Mouse (Mus musculus): ENCODE data around the gene Tcn2. TPM values are rescaled to one million over a fixed set of nuclear protein-coding genes. Genes with fewer than 3 reads are reported as not detected.

Tcn2 gene
- 27.2 and 28.3 TPM in 2 replicates for polyA plus RNA-seq (2015; fragmentation: Nextera tagmentation; extraction: Ambion mirVana)

DNA sequence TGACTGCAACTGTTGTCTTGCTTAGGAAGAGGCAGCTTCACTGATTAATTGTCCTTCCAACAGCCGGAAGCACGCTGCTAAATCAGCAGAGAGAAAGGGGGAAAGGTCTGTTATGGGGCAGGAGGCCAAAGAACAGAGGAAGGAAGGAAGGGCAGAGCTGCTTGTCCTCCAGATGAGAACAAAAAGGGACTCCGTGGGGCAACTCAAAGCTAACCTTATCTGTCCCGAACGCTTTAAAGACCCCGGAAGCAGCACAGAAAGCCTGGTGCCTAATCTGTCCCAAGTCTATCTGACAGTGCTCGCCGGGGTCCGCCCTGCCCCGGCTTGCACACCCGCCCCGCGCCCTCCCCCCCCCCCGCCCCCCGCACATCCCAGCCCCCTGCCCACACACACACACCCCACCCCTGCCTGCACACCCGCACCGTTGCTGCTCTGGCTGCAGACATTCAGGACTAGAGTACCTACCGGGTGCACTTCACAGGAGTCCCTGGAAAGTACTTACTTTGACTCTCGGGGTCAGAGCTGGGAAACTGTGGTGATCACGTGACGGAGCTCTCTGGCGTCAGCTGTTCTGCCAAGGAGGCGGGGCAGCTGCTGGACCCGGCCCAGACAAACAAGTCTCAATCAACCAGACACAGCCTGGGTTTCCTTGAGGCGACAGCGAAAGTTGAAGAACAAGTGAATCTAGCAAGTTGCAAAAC lies at the start of gene Tcn2:
Tcn2 (minus strand) TSS at position 649 of the 701 bp plus-strand sequence.
- Histone ChIP-seq H3K4me2 (peak within 1 kb of the TSS; percentile 86), H3K27me3 (no peaks in the 10 kb centered on the region), H3K36me3 (0 out of 2 replicates have a peak, but pooled peaks cover 3% of the 10 kb centered on the region), H3K4me1 (replicated peaks) (peaks cover 15% of the 10 kb centered on the region), H3K27ac (replicated peaks) (no peak within 1 kb of the TSS; the same call in 1 of the 2 replicates), H3K9ac (peak within 1 kb of the TSS; percentile 44), H3K9me3 (no peaks in the 10 kb centered on the region), H3K4me3 (peak within 1 kb of the TSS; percentile 41)
- WGBS = under 1% methylated on average over 20 of the region's 26 CpGs
- ATAC-seq (ENCODE audit: low FRiP score, low read depth) = peak; percentile 71

DNA sequence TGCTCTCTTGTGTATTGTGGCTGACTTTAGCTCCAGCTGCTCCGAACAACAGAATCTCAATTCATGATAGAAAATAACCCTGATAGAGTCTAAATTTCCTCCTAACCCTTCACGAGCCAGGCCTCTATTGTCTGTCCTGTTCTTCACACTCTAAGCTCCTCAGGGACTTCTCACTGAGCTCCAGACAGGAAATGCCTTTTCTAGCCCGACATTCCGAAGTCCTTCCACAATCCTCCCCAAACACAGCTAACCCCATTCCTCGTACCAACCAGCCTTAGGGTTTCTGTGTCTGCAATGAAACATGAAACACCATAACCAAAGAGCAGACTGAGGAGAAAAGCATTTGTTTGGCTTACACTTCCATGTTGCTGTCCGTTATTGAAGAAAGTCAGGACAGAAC lies 49.6 kb upstream of the Tcn2 start:
- 75% methylated on average over 6 of the region's 6 CpGs for WGBS
- no peak overlapping the region for H3K4me3 ChIP-seq
- no peak overlapping the region for H3K9ac ChIP-seq
- H3K36me3 ChIP-seq = peaks cover 39% of the 10 kb centered on the region
- H3K9me3 ChIP-seq = no peaks in the 10 kb centered on the region
- ATAC-seq (ENCODE audit: low FRiP score, low read depth) = no peak
- H3K4me1 ChIP-seq (replicated peaks) = peaks cover 12% of the 10 kb centered on the region
- no peak overlapping the region for H3K4me2 ChIP-seq
- H3K27ac ChIP-seq (replicated peaks) = no peak overlapping the region
- H3K27me3 ChIP-seq = 0 out of 2 replicates have a peak, but pooled peaks cover 2% of the 10 kb centered on the region

DNA sequence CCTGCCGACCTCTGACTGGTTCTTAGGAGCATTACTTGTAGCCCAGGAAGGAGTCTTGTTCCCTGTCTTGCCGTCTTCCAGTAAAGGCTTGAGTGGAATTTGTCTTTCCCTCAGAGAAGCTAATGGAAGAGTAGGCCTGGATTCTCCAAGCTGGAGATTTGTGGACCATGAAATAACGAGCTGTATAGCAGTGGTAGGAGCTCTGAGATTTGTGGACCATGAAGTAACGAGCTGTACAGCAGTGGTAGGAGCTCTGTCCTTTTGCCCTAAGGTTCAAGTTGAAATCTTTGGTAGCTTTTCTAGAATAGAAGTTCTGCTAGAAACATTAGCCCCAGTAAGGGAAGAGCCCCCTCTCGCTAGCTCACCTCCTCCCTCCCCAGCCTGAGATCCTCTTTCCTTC lies 46.5 kb upstream of the Tcn2 start:
- Histone ChIP-seq H3K4me3 (no peak overlapping the region), H3K36me3 (peaks cover 70% of the 10 kb centered on the region), H3K27ac (replicated peaks) (no peak overlapping the region), H3K4me1 (replicated peaks) (peaks cover 7% of the 10 kb centered on the region), H3K9ac (no peak overlapping the region), H3K27me3 (no peaks in the 10 kb centered on the region), H3K9me3 (no peaks in the 10 kb centered on the region), H3K4me2 (no peak overlapping the region)
- ATAC-seq (ENCODE audit: low FRiP score, low read depth) = no peak
- WGBS = 95% methylated on average over 5 of the region's 5 CpGs

DNA sequence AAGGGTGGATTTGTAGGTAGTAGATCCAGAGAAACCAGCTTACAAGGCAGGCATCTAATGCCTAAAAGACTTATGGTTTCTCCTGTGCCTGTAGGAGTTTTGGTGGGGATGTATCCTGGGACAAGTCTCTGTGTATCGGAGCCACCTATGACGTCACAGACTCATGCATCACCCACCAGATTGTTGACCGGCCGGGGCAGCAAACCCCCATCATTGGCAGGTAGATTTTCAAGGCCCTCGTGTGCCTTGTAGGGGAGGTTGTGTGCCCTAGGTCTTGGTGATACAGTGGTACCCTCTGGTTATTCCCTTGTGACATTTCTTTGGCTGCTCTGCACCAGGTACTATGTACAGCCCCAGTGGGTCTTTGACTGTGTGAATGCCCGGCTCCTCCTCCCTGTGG lies 44.7 kb upstream of the Tcn2 start, which contains the start of gene 4930556J24Rik:
4930556J24Rik (minus strand) TSS at position 101 of the 400 bp plus-strand sequence.
- H3K36me3 ChIP-seq = peaks cover 85% of the 10 kb centered on the region
- no peaks in the 10 kb centered on the region for H3K4me1 ChIP-seq (replicated peaks)
- no peak within 1 kb of the TSS for H3K4me3 ChIP-seq
- H3K9ac ChIP-seq = no peak within 1 kb of the TSS
- WGBS = 94% methylated on average over 6 of the region's 6 CpGs
- H3K9me3 ChIP-seq = no peaks in the 10 kb centered on the region
- no peak within 1 kb of the TSS for H3K27ac ChIP-seq (replicated peaks)
- no peak within 1 kb of the TSS for H3K4me2 ChIP-seq
- ATAC-seq (ENCODE audit: low FRiP score, low read depth) = no peak
- no peaks in the 10 kb centered on the region for H3K27me3 ChIP-seq

DNA sequence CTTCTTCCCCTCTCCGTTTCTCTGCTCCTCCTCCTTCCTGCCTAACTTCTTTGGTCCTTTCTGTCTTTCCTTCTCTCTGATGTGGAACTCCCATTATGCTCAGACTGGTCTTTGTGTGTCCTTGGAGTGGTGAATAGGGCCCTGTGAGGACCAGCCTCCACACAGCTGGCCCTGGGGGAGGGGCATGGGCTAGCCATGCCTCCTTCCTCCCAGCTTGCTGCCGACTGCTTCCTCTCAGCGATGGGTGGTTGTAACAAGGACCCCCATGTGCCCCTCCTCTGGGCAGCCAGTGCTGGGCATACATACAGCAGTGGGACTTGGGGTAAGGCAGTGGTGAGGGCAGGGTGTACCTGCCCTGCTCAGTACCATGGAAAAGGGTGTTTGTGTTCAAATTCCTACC lies 42.4 kb upstream of the Tcn2 start:
- Histone ChIP-seq H3K36me3 (peaks cover 90% of the 10 kb centered on the region), H3K4me2 (no peak overlapping the region), H3K9me3 (no peaks in the 10 kb centered on the region), H3K4me1 (replicated peaks) (no peaks in the 10 kb centered on the region), H3K27me3 (no peaks in the 10 kb centered on the region), H3K4me3 (no peak overlapping the region), H3K27ac (replicated peaks) (no peak overlapping the region), H3K9ac (no peak overlapping the region)
- 57% methylated on average over 3 of the region's 3 CpGs for WGBS
- ATAC-seq (ENCODE audit: low FRiP score, low read depth) = no peak

DNA sequence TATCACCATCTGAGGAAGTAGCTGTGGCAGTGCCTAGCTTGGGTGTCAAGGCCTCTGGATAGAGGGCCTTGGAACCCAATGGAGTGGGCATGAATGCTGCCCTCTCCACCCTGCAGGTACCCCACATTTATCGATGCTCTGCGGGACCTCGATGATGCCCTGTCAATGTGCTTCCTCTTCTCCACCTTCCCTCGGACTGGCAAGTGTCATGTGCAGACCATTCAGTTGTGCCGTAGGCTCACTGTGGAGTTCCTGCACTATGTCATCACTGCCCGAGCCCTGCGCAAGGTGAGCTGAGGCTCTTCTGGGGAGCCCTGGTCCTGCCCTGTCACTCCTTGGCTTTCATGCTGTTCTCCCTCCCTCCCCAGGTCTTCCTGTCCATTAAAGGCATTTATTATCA lies 41.1 kb upstream of the Tcn2 start:
- H3K27ac ChIP-seq (replicated peaks) = no peak overlapping the region
- ATAC-seq (ENCODE audit: low FRiP score, low read depth) = no peak
- H3K4me2 ChIP-seq = no peak overlapping the region
- peaks cover 85% of the 10 kb centered on the region for H3K36me3 ChIP-seq
- WGBS = 96% methylated on average over 7 of the region's 7 CpGs
- no peaks in the 10 kb centered on the region for H3K9me3 ChIP-seq
- no peaks in the 10 kb centered on the region for H3K4me1 ChIP-seq (replicated peaks)
- H3K4me3 ChIP-seq = no peak overlapping the region
- no peaks in the 10 kb centered on the region for H3K27me3 ChIP-seq
- H3K9ac ChIP-seq = no peak overlapping the region

DNA sequence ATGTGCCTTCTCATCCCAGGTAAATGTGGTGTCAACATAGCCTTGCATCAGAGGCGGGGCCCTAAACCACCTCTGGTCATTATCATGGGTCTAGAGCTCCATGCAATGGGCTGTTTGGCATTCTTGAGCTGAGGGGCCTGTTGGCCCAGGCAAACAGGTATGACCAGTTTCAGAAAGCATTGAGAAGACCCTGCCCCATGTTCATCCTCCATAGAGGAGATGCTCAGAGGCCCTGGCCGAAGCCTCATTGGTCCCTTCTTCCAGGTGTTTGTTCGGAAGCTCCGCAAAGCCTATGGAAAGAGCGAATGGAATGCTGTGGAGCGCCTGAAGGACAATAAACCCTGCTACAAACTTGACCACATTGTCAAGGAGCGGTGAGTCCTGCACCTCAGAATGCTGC lies 38.4 kb upstream of the Tcn2 start:
- H3K9ac ChIP-seq = no peak overlapping the region
- H3K27me3 ChIP-seq = no peaks in the 10 kb centered on the region
- ATAC-seq (ENCODE audit: low FRiP score, low read depth) = no peak
- no peak overlapping the region for H3K4me2 ChIP-seq
- no peak overlapping the region for H3K27ac ChIP-seq (replicated peaks)
- peaks cover 8% of the 10 kb centered on the region; the same call in 1 of the 2 replicates for H3K4me1 ChIP-seq (replicated peaks)
- WGBS = 95% methylated on average over 7 of the region's 7 CpGs
- H3K9me3 ChIP-seq = no peaks in the 10 kb centered on the region
- peaks cover 63% of the 10 kb centered on the region for H3K36me3 ChIP-seq
- H3K4me3 ChIP-seq = no peak overlapping the region

DNA sequence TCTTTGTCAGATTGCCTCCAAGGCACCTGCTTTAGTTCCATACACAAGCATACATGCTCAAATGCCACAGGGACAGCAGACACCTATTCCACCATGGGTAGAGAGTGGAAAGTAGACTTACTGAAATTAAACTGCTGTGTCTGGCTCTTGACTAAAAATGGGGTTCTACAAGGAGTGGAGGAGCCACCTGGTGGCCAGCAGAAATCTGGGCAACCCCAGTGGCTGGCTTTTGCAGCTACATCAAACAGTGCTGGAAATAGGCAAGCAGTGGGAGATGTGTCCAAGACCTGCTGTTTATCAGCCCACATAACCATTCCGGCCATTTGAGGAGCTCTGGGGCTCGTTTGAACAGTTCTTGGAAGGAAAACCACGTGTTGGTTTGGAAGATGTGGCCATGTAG lies 37.9 kb upstream of the Tcn2 start:
- H3K4me3 ChIP-seq = no peak overlapping the region
- H3K27me3 ChIP-seq = no peaks in the 10 kb centered on the region
- no peak overlapping the region for H3K9ac ChIP-seq
- H3K27ac ChIP-seq (replicated peaks) = no peak overlapping the region
- H3K4me2 ChIP-seq = no peak overlapping the region
- no peaks in the 10 kb centered on the region for H3K9me3 ChIP-seq
- ATAC-seq (ENCODE audit: low FRiP score, low read depth) = no peak
- 90% methylated on average over 3 of the region's 3 CpGs for WGBS
- H3K36me3 ChIP-seq = peaks cover 58% of the 10 kb centered on the region
- H3K4me1 ChIP-seq (replicated peaks) = peaks cover 13% of the 10 kb centered on the region

DNA sequence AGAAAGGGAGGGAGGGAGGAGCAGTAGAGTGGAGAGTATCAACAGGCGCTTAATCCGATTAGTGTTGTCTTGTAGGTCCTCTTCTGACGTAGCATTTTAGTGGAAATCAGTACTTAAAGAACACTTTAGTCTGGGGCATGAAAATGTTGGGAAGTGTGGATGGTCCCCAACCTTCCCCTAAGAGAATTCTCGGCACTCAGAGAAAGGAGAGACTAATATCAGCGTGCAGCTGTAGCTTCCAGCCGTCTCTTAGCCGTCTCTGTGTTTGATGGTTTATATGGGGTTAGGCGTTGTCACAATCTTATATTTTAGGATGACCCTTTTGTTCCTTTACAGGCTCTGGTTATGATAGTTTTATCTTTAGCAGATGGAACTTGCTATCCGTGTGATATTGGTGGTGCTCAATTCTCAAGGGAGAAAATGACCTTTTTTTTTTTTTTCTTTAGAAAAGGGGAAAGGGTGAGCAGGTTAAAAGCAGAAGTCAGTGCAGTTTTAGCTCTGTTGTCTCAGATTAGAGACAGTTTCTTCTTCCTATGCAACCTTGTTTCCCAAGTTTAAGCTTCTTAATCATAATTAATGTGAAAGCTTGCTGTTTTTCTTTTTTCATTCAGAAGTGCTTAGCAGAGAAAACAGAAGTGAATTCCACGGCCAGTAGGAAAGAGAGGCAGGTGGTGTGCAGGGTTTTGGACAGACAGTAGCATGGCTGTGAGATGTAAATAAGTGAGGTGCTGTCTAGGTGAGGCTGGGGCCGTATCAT lies 32.6 kb upstream of the Tcn2 start:
- WGBS = 16% methylated on average over 11 of the region's 11 CpGs
- Histone ChIP-seq H3K9ac (peak overlapping the region; percentile 82), H3K27ac (replicated peaks) (no peak overlapping the region), H3K4me2 (peak overlapping the region; percentile 88), H3K9me3 (no peaks in the 10 kb centered on the region), H3K4me1 (replicated peaks) (peaks cover 25% of the 10 kb centered on the region), H3K27me3 (no peaks in the 10 kb centered on the region), H3K36me3 (peaks cover 9% of the 10 kb centered on the region), H3K4me3 (peak overlapping the region; percentile 95)
- no peak for ATAC-seq (ENCODE audit: low FRiP score, low read depth)

DNA sequence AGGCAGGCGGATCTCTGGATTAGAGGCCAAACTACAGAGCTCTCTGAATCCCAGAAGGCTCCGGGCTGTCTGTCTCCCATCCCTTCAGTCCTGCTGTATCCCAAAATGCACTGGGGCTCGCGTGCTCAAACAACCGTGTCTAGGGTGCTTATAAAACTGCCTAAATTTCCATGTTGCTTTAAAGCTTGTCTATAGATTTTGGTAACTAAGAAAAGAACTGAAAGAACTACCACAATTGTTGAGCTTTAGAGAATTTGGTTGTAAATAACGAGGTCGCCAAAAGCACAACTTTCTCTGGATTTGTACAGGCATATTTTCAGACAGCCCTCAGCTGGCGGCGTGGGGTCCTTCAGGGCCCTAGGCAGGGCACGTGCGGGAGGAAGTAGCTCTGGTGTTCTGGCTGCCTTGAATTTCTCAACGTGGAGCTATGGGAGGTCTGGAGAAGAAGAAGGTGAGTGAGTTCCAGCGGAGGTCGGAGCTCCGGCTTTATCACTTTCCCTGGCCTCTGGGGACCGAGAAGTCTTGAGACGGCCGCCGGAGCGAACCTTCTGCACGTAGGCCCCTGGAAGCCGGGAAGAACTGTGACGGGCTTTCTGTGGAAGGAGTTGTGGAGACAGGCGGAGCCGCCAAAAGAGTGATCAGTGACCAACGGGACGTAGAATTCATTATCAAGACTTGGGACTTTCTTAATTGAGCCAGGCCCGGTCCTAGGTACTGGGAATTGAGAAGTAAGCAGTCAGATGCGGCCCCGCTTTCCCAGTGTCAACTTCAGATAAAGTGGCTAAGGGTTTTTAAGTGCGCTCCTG lies 31.9 kb upstream of the Tcn2 start, which contains the start of gene Pes1:
Pes1 (plus strand) TSS at position 366 of the 806 bp plus-strand sequence.
- Histone ChIP-seq H3K9me3 (no peaks in the 10 kb centered on the region), H3K9ac (peak within 1 kb of the TSS; percentile 82), H3K4me1 (replicated peaks) (peaks cover 25% of the 10 kb centered on the region), H3K27me3 (no peaks in the 10 kb centered on the region), H3K36me3 (peaks cover 4% of the 10 kb centered on the region; the same call in 1 of the 2 replicates), H3K27ac (replicated peaks) (peak within 1 kb of the TSS; percentile 76), H3K4me3 (peak within 1 kb of the TSS; percentile 95), H3K4me2 (peak within 1 kb of the TSS; percentile 88)
- ATAC-seq (ENCODE audit: low FRiP score, low read depth) = peak; percentile 94
- under 1% methylated on average over 31 of the region's 31 CpGs for WGBS

DNA sequence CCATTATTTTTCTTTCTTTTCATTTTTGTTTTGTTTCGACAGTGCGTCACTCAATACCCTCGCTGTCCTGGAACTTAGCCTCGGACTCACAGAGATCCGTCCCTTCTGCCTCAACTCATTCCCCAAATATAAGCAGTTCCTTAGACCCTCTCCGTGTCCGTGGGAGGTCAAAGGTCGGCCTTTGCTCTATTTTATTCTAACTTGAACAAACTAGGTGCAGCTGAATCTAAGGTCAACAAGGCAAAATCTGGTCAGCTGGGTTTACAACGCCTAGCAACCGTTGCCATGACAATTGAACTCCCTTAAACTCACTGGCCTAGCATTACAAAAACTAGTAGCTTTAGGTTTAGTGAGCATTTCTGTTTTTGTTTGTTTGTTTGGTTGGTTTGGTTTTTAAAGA lies 31.2 kb upstream of the Tcn2 start:
- ATAC-seq (ENCODE audit: low FRiP score, low read depth) = 0 out of 2 replicates have a peak, but pooled peaks have one; percentile 7
- WGBS = 74% methylated on average over 10 of the region's 10 CpGs
- peak overlapping the region; percentile 76 for H3K27ac ChIP-seq (replicated peaks)
- H3K4me3 ChIP-seq = peak overlapping the region; percentile 95
- H3K36me3 ChIP-seq = peaks cover under 1% of the 10 kb centered on the region; the same call in 1 of the 2 replicates
- H3K9me3 ChIP-seq = no peaks in the 10 kb centered on the region
- peak overlapping the region; percentile 88 for H3K4me2 ChIP-seq
- H3K4me1 ChIP-seq (replicated peaks) = peaks cover 25% of the 10 kb centered on the region
- H3K9ac ChIP-seq = 0 out of 2 replicates have a peak overlapping the region, but pooled peaks have one; percentile 19
- no peaks in the 10 kb centered on the region for H3K27me3 ChIP-seq

All from hindbrain, embryonic 15.5 days (tissue).